Mouse (Mus musculus) brain, embryonic 18.5 days (tissue): ENCODE data around the gene Tmem265.

ENCODE experiments used
- DNase-seq: peaks from one replicate; pipeline ENCODE4 v3.0.0-alpha.2; 2012; ENCODE audit warnings: low read depth, low spot score

The Tmem265 gene

DNA sequence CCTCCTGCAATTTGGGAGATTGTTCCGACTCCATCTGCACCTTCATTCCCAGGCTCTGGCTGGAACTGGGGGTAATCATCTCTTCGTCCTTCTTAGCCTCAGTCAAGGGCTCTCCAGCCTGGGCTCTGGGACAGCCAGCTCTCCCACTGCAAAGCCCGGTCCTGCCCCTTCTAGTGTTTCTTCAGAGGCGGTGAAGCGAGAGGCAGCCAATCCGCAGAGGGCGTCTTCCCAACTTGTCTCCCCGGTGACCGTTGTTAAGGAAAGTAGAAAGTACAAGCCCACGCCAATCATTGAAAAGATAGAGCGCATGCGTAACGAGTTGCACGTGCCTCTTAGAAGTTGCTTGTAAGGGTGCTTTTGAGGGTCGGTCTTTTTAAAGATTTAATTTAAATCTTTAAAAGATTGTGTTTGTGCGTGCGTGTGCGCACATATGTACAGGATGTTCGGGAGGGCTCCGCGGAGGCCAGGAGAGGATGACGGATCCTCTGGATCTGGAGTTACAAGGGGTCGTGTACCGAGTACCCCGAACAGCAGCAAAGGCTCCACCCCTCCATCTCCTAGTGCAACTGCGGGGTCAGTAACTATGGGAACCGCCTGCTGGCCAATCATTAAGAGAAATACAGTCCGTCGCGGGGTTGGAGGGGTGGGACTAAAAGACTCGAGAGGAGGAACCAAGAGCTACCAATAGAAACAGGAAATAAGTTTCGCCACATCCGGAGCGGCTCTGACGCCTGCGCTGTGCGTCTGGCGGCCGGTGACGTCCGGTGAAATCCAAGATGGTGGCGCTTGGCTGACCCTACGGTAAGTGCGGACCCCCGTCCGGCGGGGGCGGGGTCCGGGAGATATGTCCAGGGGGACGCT, 27.1 kb downstream of the Tmem265 start, which contains the start of the genes Ccdc189 and Rnf40:
Gene Ccdc189 (minus strand): TSS at position 585 of the 861 bp plus-strand sequence.
Gene Rnf40 (plus strand): TSS at position 757 of the 861 bp plus-strand sequence.
- DNase-seq, result peak; percentile 97

DNA sequence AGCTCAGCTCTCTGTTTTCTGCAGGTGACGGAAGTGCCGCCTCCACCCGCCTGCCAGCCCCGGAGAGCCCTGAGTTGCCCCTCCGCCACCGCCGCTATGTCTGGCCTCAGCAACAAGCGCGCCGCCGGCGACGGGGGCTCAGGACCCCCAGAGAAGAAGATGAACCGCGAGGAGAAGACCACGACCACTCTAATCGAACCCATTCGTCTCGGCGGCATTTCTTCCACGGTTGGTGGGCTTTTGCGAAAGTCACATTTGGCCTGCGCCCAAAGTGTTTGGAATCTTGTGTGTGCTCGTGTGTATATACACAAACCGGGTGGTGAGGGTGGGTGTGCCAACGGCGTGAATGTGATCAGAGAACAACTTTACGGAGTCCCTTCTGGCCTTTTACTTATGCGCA, 27.7 kb downstream of the Tmem265 start:
- DNase-seq, result no peak

DNA sequence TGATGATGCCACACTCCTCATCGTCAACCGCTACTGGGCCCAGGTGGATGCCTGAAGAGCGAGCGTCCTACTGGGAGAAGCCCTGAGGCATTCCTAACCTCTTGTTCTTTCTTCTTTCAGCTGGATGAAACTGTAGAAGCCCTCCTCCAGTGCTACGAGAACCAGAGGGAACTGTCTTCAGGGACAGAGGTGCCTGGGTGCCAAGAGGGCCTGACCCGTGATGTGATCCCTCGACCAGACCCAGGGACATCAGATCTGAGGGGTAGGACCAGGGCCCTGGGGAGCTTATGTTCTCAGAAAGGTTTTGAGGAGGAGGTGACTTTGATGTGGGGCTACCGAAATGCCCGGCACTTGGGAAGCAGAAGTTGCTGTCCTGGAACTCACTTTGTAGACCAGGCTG, 28.4 kb downstream of the Tmem265 start:
- DNase-seq, result no peak

- DNase-seq, result no peak
These were observed 29.9 kb downstream of the Tmem265 start for GRCm38 (mm10) chr7:127591108-127591507.

- DNase-seq, result no peak
These were observed 31.4 kb downstream of the Tmem265 start for GRCm38 (mm10) chr7:127592575-127592974.

- DNase-seq, result no peak
These were observed 35.6 kb downstream of the Tmem265 start for GRCm38 (mm10) chr7:127596747-127597146.

GRCm38 (mm10) chr7:127600612-127601011, 39.4 kb downstream of the Tmem265 start:
- no peak for DNase-seq

GRCm38 (mm10) chr7:127601735-127602134, 40.5 kb downstream of the Tmem265 start:
- DNase-seq, result no peak

DNA sequence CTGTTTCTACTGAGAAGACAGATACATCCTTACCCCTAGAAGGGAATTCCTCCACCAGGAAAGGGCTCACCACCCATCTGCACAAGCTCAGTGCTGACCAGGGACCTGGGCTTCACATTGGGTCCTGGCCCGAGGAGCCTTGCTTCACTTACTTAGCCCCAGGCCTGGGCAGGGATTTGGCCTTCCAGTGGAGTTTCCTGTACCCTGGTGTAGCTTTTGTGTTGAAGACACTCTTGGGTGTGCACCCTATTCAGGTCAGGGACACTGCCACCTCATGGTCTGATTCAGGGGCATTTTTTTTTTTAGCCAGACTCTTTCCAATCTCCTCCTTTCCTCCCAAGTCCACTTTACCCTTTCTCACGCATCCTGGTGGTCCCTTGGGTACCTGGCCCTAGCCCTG, 41.7 kb downstream of the Tmem265 start:
- no peak for DNase-seq

GRCm38 (mm10) chr7:127604256-127604655, 43.1 kb downstream of the Tmem265 start:
- no peak for DNase-seq

DNA sequence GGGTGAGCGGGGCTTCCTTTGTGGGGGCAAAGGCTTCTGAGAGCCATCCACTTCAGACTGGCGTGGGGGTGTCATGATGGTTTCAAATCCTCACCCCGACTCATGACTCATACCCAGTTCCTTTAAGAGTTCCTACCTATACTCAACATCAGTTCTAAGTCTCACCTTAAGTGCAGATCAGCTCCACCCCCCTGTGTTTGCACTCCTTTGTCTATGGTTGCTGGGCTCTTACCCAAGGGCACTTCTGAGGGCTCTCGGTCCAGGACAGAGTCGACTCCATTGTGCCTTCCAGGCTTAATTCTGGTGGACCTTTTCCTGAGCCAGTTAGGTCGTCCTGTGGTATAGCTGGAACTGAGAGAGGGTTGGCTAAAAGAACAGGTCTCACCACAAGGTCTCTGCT, 46.0 kb downstream of the Tmem265 start:
- no peak for DNase-seq

- no peak for DNase-seq
These were observed 49.8 kb downstream of the Tmem265 start for GRCm38 (mm10) chr7:127611011-127611410.

DNA sequence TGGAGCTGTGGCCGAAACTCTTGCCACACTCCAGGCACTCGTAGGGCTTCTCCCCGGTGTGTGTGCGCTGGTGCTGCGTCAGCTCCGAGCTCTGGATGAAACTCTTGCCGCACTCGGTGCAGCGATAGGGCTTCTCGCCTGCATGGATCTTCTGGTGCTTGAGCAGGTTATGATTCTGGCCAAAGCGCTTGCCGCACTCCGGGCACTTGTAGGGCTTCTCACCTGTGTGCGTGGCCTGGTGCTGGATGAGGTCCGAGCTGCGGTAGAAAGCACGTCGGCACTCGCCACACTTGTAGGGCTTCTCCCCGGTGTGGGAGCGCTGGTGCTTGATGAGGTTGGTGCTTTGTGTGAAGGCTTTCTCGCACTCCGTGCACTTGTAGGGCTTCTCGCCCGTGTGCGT, 50.4 kb downstream of the Tmem265 start:
- DNase-seq, result no peak

GRCm38 (mm10) chr7:127613501-127613900, 52.3 kb downstream of the Tmem265 start:
- no peak for DNase-seq

- no peak for DNase-seq
These were observed 52.9 kb downstream of the Tmem265 start for GRCm38 (mm10) chr7:127614091-127614490.

- DNase-seq, result no peak
These were observed 53.3 kb downstream of the Tmem265 start for GRCm38 (mm10) chr7:127614511-127614890.

GRCm38 (mm10) chr7:127614891-127615843, 54.0 kb downstream of the Tmem265 start, which contains the start of gene Zfp629:
Zfp629 (minus strand) TSS chr7:127615797.
- DNase-seq, result peak; percentile 78

DNA sequence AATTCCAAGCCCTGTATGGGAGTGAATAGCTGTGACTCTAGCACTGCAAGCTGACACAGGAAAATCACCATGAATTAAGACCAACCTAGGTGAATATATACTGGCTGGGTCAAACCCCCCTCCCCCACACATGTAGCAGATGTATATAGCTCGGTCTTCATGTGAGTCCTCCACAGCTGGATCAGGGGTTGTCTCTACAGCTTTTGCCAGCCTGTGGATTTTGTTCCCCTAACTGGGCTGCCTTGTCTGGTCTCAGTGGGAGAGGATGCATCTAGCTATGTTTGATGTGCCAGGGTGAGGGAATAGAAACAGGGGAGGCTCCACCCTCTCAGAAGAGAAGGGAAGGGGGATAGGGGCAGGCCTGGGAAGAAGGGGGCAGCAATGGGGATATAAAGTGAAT, 55.1 kb downstream of the Tmem265 start:
- DNase-seq, result no peak
